Mouse (Mus musculus) forelimb bud, embryonic 11.5 days (tissue): ENCODE data around the gene Hcfc1.
A peak's percentile ranks its signal among the peaks of the same experiment; 100 is the strongest.

ENCODE experiments used
- DNase-seq: peaks from one replicate; pipeline ENCODE4 v3.0.0-alpha.2; 2012; ENCODE audit warnings: low read depth, low spot score

Gene Hcfc1

DNA sequence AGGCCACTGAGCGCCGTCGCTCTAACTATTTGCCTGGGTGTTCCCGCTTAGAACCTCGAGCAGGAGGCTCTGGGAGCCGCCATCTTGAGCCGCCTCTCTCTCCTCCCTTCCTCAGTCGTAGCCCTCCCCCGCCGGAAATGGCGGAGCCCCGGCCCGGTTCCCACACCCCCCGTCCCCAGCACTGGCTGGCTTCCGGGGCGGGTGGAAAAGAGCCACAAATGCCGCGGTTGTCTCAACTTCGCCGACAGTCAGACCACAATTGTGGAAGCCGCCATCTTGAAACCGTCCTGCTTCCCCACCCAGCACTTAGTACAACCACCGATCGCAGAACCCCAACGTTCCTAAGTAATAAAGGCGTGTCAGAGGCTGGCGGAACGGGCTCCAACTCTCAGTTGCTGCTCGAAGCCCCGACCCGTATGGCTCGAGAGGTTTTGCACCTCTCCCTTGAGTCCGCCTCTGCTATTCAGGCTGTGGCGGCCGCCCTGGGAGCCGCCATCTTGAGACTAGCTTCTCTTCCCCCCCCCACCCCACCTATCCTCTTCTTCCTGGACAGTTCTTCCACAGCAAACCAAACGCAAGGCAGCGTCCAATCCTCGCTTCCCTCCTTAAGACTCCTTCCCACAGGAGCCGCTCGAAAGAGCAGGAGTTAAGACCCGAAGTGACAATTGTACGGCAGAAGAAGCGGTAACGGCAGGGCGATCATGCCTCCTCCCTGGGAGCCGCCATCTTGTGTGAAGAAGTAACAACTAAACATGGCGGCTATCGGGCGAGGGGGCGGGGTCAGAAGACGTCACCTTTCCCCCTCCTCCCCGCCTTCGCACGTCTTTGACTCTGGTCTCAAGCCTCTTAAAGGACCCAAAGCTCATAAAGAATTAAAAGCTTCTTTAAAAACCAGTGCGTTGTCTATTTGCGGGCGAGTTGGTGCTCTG is at the start of gene Hcfc1:
TSS of gene Hcfc1 (minus strand) at position 110 of the 929 bp plus-strand sequence.
- DNase-seq = peak; percentile 77

DNA sequence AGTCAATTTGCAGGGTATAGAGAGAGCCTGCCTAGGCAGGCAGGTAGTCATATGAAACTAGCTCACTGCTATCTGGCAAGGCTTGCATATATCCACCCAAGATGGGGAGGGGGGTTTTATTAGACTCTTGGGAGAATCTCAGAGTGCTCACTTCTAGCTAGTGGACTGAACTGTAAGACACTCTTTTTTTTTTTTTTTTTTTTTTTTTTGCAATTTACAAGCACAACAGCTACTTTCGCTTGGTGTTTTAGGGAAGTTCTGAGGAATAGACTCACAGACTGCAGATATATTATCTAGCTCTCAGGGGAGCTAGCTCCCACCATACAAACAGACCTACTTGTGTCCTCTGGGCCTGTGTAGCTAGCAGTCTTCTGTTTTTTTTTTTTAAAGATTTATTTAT is 48.4 kb upstream of the Hcfc1 start:
- DNase-seq = no peak

DNA sequence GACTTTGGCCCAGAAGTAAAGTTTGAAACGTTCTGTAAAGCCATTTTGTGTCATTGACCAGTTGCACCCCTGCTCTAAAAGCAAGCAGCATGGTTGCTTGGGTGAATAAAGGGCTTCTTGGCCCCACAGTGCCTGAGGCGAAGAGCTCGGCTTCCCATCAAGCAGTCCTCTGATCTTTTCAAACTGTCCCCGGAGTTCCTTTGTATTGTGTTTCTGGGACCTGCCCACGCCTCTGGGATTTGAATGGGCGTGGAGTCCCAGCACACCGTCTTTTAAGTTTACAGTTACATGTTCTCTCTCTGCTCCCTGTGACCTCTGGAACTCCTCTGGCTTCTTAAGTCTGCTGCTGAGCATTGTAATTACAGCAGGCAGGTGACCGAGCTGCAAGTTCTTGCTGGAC is 41.9 kb upstream of the Hcfc1 start:
- DNase-seq = no peak

DNA sequence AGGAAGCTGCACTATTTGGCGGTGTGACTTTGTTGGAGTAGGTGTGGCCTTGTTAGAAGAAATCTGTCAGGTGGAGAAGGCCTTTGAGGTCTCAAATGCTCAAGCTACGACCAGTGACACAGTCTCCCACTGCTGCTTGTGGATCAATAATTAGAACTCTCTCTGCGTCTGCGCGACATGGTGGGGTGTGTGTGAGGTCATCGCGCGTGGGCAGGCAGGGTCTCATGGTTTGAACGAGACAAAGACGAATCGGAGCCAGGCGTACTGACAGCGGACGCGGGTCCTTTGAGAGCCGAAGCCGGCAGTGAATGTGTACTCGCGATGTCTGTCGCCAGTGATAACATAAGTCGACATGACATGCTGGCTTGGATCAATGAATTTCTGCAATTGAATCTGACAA is 40.2 kb upstream of the Hcfc1 start:
- DNase-seq = no peak

DNA sequence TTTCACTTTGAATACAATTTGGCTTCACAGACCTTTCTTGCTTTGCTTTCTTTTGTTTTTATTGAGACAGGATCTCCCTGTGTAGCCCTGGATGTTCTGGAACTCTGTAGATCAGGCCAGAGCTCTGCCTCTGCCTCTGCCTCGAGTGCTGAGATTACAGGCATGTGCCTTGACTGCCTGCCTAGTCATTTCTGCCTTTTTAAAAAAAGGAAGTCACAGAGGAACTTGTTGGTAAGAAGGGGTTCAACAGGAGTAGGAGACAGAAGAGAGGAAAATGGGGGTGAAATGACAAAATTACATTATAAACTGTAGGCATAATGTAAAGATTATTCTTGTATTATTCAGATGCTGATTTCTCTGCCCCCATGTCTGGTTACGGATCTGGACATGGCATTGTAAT is 37.5 kb upstream of the Hcfc1 start:
- DNase-seq = no peak

DNA sequence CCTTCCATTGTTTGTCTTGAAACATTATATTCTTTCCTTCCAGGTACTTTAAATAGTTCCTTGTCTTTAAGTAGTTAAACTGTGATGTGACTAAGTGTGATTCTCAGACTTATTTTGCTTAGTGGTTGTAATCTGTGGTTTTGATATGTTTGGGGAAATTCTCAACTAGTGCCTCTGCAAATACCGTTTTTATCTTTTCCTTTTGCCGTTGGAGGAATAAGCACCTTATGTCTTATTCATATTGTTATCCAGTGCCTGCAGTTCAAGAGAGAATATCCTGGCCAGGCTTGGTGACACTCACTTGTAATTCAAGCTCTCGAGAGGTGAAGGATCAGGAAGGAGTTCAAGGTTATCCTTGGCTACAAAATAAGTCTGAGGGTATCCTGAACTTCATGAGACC is 34.9 kb upstream of the Hcfc1 start:
- DNase-seq = no peak

DNA sequence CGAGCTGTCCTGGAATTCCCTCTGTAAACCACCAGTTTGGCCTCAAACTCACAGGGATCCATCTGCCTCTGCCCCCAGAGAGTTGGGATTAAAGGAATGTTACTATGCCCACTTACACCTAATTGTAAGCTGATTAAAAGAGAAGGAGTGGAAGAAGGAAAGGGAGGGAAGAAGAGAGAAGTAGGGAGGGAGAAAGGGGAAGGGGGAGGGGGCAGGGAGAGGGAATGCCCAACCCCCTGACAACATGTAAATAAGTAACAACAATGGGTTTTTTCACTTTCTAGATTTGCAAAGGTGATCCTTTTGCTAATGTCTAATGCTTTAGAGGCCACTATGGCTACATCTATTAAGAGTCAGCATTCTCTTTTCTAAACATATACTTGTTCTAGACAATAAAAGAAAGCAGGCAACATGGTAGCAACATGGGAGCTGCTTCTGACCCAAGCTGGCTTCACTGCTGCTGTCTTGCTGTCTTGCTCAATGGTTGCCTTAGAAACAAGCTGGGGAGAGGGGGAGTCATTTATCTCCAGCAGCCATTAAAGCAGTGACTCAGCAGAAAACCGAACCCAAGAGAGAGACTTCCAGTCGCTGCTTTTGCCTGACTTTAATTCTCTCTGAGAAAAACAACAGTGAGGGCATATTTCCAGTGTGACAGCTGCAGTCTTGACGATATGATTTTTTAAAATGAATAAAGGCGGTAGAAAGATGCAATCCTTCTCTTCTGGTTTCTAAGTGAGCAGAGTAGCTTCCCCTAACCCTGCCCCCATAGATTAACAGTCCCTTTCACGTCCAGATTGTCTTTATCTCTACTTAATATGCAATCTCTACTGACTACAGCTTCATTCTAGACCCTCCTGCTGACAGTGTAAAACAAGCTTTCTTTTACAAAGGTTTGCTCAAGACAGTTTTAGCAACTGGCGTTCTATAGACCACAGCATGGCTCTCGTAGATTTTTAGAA is 33.0 kb upstream of the Hcfc1 start:
- DNase-seq = peak; percentile 41

DNA sequence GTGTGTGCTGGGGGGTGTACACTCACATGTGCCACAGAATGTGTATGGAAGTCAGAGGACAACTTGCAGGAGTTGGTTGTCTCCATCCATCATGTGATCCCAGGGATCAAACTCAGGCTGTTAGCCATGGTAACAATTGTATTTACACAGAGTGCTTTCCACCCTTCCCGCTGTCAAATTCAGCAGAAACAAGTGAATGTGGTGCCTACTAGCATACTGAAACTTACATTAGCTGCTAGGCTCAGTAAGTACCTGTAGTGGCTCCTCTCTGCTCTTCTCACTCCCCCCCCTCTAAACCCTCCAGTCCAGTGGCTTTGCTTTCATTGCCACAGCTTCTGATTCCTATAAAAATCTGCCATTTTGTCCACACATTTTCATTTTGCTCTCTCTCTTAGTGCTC is 11.6 kb upstream of the Hcfc1 start:
- DNase-seq = no peak

DNA sequence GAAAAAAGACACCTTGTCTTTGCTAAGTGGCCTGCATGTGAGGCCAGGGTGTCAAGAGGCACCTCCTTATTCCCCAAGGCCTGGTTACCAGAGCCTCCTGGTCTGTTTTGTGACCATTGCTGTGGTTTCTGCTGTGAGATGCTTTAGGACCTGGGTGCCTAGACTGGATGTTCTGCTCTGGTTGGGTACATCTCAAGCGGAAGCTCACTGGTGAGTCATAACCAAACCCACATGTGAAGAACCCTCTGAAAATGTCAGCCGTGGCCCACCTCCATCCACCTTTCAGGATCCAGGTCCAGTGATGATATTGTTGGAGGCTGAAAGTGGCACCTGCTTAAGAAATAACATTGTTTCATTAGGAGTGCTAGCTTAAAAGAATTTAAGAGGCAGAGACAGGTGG is 10.1 kb upstream of the Hcfc1 start:
- DNase-seq = no peak

DNA sequence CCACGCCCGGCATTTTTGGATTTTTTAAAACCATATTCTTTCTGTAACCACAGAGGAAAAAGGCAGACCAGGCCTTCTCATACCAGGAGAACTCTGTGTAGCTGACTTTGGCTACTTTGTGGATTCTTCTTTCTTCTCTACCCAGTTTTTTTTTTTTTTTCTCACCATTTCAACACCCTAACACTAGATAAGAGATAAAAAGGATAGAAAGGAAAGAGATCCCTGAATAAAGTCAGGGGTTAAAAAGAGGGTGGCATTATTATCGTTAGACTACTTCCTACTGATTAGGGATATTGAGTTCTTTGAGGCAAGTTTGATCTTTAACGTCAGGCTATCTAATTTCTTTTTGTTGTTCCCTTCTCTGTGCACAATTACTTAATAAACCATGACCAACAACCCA is 6.6 kb upstream of the Hcfc1 start:
- no peak for DNase-seq

DNA sequence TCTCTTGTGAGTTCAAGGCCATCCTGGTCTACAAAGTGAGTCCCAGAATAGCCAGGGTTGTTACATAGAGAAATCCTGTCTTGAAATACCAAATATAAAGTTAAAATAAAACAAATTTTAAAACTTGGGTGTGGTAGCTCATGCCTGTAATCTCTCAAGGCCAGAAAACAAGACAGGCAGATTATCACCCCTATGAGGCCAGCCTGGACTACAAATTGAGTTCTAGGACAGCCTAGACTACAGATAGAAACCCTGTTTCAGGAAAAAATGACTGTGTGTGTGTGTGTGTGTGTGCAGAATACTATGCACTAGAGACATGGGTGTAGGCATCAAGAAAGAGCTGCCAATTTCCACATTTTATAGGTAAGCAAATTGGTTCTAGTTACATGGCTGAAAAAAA is 4.6 kb upstream of the Hcfc1 start:
- DNase-seq = no peak

DNA sequence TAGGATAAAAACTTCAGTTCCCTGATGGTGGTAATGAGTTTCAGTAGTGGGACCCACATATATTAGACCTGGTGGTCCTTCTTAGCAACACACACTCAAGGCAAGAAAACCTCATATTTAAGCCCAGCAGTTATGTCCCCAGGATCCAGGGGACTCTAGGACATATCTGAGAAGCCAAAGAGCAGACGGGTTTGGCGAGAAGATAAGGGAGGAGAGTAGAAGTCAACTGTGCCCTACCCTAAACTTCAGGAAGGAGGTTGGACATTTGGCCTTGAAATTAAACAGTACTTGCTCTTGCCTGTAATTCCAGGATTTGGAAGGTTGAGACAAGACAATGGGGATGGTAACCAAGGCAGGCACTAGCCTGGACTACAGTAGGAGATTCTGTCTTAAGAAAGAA is 3.6 kb upstream of the Hcfc1 start:
- no peak for DNase-seq

DNA sequence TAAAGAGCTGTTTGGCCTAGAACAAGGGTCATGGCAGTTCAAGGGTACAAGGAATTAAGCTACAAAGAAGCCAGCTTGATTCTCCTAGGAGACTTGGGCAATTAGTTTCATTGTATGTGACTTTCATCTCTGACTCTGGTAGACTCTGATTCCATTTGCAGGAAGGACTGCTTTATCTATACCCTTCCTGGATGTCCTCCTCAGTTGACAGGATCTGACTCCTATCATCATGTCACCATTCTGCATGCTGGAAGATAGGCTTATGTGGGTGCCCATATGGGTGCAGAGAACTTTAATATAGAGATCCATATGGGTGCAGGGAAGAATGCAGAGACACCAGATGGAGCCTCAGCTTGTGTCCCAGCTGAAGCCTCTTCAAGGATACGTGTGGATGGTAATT is 3.0 kb upstream of the Hcfc1 start:
- no peak for DNase-seq

DNA sequence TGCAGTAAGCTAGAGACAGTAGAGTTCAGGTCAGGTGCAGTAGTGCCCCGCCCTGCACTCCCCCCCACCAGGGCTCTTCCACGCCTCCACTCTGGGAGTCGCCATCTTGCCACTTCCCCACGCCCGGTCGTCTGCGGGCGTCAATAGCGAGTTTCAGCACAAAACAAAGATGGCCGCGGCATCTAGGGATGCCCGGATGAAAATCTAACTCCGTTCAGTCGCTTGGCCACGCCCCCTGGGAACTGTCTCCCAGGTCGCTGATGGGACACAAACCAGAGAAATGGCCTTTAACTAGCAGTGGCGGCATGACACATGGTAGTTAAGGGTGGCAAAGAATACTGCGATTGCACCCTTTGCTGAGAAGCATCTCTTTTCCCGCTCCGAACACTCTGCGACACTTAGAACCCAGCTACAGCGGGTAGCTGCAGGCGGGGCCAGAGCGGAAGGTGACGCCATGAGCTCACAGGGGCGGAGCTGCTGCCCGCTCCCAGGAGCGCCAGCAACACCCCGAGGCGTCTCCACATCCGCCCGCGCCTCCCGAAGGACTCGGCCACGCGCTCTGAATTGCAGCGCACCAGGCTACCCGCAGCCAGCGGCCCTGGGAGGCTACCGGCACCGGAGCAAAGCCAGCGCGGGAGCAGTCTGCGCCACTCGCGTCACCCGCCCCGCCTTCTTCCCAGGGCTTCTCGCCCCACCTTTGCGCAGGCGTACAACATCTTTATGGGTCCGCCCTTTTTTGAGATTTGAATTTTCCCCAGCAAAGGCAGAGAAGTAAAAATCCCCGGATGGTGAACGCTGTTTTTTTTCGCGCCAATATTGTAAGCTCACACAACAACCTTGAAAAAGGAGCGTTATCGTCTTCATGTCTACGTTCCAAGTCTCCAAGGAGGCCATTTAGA is 1.3 kb upstream of the Hcfc1 start:
- DNase-seq = peak; percentile 91

DNA sequence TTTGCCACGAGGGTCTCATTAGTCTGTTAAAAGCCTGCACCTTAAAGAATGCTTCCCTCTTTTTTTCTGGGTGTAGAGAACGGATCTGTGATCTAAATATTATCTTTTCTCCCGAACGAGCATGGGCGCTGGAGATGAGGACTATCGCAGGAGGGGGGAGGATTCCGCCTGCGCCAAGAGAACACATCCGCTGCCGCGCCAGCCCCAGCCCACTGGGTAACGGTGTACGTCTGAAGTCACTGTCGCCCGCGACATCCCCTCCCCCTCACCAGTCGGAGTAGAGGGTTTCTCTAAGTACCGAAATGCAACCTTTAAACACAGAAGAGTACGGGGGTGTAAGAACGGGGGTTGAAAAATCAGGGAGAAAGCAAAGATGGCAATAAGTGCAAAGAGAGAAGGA is 850 bp downstream of the Hcfc1 start:
- DNase-seq = no peak

DNA sequence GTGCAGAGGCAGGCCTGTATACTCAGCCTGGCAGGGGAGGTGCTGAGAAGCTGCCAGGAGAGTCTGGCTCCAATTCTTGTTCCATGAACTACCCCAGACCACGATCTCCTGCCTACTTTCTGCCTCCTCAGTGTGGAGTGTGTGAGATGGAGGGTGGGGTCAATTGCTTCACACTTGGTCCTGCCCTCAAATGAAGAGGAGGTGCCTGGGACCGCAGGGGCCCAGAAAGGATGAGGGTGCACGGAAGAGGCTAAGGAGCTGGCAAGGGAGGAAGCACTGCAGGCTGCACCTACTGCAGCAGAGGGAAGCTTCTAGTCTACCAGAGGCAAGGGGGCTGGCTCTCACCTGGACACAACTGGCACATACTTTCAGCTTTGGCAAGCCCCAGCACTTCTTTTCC is 1.8 kb downstream of the Hcfc1 start:
- no peak for DNase-seq

DNA sequence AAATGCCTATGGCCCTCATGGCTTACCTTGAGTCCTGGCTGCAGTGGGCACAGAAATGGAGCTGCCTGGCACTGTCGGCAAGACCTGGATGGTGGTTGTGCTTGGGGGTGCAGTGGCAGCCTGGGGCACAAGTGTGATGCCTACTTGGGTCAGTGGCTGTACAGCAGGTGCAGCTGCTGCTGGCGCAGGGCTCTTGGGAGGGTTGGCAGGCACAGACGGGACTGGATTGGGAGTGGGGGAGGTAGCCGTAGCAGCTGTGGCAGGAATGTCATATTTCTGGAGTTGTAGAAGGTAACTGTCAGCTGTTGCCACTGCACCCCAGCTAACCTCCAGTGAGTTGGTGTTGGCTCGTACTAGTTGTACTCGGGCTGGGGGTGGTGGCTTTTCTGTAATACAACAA is 11.2 kb downstream of the Hcfc1 start:
- no peak for DNase-seq

DNA sequence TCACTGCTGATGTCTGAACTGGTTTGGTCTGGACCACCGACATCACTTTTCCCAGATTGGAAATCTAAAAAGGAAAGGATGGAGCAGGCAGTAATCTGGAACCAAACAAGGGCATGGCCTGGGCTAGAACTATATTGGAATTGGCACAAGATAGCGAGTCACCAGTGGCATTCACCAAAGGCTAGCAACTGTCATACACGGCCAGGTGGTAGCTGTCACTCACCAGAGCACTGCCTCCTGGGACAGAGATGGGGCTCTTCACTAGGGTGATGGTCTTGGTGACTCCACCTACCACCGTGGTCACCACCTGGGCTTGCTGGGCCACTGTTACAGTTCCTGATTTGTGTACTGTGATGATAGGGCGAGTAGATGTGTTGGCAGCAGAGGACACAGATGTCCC is 13.6 kb downstream of the Hcfc1 start:
- no peak for DNase-seq

DNA sequence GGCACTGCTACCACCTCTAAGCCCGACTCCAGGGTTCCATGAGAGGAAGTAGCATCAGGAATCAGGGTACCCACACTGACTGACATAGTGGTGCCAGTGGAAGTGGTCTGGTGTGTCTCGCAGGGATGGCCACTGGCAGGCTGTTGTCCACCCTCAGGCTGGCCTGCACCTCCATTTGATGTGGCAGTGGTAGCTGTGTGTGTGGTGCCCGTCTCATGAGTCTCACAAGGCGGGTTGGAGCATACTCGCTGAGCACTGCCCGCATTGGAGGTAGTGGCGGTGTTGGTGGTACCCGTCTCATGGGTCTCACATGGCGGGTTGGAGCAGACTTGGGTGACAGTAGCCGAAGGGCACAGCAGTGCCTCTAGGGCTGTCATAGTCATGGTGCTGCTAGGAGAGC is 16.8 kb downstream of the Hcfc1 start:
- no peak for DNase-seq

DNA sequence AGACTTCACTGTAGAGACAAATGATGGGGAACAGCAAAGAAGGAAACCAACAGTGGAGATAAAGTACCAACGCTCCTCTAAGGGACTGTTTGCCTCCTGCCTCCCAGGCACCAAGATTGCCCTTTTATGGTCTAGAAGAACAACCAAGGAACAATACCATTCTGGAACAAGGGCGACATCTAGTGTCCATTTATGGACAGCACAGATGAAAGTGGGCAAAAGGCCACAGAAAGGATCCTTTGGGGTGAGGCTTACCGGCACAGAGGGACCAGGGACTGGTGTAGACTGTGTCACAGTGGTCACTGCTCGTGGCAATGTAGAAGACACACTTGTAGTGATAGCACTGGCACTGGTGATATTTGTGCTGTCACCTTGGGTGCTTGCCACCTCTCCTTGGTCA is 17.5 kb downstream of the Hcfc1 start:
- peak; percentile 58 for DNase-seq

DNA sequence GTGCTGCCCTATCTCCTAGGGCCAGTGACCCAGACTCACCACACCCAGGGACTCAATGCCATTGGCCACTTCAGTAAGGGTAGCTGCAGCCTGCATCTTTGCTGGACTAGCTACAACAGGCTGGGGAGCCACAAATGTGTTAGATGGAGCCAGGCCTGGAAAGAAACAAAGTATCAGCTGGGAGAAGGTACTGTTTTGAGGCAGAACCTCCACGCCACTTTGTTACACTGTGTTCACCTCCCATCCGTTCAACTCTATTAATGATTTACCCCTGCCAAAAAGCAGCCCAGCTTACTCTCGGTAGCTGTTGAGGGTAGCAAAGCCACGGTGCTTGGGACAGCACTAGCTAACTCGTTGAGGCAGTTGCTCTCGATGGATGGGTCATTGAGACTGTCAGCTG is 19.3 kb downstream of the Hcfc1 start:
- DNase-seq = no peak

DNA sequence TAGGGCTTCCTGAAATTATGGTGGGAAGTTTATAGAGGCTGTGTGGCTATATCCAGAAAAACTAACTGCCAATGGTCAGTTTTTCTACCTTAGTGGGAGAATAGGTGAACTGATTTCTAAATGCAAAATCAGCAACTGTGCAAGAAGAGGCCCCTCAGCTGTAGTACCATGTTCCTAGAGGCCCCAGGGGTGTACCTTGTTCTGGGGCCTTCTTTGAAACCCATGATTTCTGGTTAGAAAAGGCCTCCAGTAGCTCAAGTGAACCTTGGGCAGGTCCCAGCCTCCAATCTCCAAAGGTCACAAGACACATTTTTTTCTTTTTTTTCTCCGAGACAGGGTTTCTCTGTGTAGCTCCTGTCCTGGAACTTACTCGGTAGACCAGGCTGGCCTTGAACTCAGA is 23.9 kb downstream of the Hcfc1 start:
- no peak for DNase-seq
